Mouse (Mus musculus) embryo, embryonic 10 days (tissue): ENCODE measurements around the gene Olfr1265.

Experiments used
- DNase-seq: peaks from one replicate; pipeline ENCODE4 v3.0.0-alpha.2; 2015; ENCODE audit warnings: low spot score

Olfr1265 gene

DNA sequence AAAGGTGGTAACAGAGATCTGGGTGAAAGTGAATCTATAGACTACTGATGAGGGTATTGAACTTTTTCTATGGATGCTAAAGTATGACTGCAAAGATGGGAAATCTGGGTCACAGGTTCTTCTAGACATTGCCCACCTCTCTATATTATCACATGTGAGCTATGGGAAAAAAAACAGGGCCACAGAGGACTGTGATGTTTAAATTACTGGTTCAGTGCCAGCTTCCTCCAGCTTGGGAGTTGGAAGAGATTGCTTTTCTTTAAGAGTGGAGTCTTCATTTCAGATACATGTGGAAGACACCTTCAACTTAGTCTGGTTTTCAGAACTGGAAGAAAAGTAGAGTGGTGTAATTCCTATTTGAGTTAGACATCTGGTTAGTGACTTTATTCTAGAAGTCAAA lies at the start of gene Olfr1265:
Gene Olfr1265, plus strand, starts transcription at position 301 of the 400 bp plus-strand sequence.
- DNase-seq, result no peak

DNA sequence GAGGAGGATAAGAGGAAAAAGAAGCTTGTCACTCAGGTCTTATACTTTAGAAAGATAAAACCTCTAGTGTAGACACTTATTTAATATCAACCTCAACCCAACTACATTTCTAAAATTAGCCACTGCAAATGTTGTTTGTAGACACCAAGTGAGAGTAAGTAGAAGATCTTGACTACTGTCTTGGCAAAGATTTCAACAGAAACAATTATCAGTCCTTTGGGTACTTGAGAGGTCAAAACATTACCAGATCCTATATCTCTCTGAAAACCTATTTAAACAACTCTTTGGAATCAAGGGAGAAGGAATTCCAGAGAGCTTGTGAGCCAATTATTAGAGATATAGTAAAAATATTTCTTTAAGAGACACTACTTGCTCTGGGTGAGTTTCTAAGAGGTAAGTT lies 44.2 kb upstream of the Olfr1265 start, which contains the start of gene Olfr1261:
Gene Olfr1261, plus strand, starts transcription at position 301 of the 400 bp plus-strand sequence.
- DNase-seq, result no peak

DNA sequence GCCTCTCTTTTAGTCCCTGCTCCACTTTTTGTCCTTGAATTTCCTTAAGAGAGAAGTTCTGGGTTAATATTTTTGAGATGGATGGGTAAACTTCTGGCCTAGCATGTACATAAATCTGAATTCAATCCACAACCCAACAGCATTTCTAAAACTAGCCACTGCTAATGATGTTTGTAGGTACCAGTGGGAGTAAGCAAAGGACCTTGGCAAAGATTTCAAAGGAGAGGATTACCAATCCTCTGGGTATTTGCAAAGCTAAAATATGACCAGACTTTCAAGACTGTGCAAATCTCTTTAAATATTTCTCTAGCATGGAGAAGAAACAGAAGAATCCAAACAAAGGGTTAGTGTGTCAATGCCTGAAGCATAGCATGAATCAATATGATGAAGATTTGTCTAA lies 35.3 kb upstream of the Olfr1265 start, which contains the start of gene Olfr1262:
Gene Olfr1262, plus strand, starts transcription at position 301 of the 400 bp plus-strand sequence.
- DNase-seq, result no peak

DNA sequence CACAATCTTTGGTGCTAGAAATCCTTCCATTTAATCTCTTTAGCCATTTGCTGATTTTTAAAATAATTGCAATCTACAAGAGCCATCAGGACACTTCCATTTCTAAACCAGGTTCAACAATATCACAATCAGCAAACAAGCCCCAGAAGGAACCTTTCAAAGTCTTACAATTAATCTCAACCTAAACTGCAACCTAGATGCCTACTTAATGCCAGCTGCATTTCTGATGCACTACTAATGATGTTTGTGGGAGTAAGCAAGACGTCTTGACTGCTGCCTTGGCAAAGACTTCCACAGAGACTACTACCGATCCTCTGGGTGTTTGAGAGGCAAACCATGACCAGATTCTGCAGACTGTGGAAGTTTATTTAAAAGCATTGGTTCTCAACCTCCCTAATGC lies 23.3 kb upstream of the Olfr1265 start, which contains the start of gene Olfr1263:
Gene Olfr1263, plus strand, starts transcription at position 301 of the 400 bp plus-strand sequence.
- no peak for DNase-seq

DNA sequence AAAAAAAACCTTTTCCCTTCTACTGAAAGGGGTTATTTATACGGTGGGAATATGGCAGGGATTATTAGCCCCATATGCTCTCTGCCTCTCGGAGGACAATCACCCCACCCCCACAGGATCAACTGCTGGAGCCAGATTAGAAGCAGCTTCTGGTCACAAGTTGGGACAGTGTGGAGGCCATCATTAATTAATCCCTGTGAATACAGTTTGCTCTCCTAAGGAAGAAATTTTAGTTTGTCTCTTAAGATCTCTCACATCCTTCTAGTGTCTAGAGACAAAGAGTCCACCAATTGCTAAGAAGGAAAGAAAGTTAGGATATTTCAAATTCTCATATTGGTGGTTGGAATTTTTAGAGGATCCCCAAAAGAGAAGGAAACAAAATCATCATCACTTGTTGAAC lies 9.7 kb upstream of the Olfr1265 start, which contains the start of gene Olfr1264:
Gene Olfr1264, minus strand, starts transcription at position 101 of the 400 bp plus-strand sequence.
- DNase-seq, result no peak

DNA sequence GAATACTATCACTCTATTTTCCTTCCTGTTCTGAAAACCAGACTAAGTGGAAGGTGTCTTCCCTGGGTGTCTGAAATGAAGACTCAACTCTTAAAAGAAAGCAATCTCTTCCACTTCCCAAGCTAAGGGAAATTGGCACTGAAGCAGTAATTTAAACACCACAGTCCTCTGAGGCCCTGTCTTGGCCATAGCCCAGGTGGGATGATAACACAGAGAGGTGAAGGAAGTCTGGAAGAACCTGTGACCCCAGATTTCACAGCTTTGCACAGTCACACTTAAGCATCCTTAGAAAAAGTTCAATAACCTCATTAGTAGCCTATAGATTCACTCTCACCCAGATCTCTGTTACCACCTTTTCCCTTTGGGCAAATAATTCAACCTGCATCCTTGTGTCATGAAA lies 28.4 kb downstream of the Olfr1265 start, which contains the start of gene Olfr140:
Gene Olfr140, minus strand, starts transcription at position 101 of the 400 bp plus-strand sequence.
- no peak for DNase-seq

DNA sequence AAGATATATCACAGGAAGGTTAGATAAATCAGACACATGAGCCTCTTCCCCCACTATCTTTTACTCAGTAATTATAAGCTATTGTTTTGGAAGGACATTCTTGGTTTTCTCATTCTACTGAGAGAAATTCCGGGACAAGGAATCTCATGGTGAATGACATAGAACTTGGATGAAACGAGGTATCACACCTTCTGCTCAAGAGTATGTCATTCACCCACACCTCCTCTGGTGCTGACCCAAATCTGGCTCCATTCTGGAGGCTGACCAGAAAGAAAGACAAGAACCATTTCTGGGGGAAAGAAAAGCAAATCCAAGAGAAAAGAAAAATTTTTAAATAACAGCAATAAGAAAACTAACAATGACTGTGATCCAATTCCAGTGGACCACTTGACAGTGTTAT lies 34.9 kb downstream of the Olfr1265 start:
- no peak for DNase-seq
